Comparison of ENCODE assay signal across 13 mouse cellular contexts in the genomic region with DNA sequence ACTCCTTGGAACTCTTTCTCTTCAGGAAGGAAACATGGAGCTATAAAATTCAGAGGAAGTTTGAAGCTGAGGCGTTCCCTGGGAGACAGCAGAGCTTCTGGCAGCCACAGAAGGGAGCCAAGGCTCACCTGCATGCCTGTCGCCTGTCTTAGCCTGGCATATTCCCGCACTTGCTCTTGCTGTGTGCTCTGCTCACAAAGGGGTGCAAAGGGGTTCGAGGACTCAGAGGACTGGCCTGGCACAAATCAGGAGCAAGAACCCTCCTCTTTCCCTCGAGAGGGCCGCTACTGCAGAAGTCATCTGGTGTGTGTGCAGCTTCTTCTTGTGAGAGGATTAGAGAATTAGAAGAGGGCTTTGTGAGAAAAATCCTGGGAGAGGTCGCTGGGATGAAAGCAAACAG. TPM values are rescaled to one million over a fixed set of nuclear protein-coding genes. Genes with fewer than 3 reads are reported as not detected.
A peak's percentile ranks its signal among the peaks of the same experiment; 100 is the strongest.
DNase-seq lines count a peak whose midpoint lies in the region; ATAC-seq and TF ChIP-seq lines count a peak whose summit lies in the region.
"Had no signal": no experiment of that assay in that cellular context is flagged by ENCODE, and none has a peak within 500 bp of the region (broad histone marks: within the 10 kb centered on the region; RNA-seq: fewer than 3 reads in every experiment).

No protein-coding gene starts in this region.

- DNase-seq in layer of hippocampus, adult 2 months (ENCODE audit: low spot score in 2 of 2): no peak
- no peak for DNase-seq in layer of hippocampus, adult 9-11 months
- no peak for DNase-seq in midbrain, postnatal 0 days (ENCODE audit: low spot score)
- no peak for DNase-seq in adrenal gland, postnatal 10 days
- DNase-seq: cerebellum, adult 8-10 months had no signal

- H3K4me3 ChIP-seq in layer of hippocampus, adult 2 months: peak overlapping the region; percentile 30
- H3K4me3 ChIP-seq in forebrain, embryonic 12.5 days (replicated peaks): peak overlapping the region; percentile 17
- peak overlapping the region; percentile 17 for H3K4me3 ChIP-seq in hindbrain, embryonic 13.5 days
- peak overlapping the region; percentile 1; the same call in 1 of the 2 replicates for H3K4me3 ChIP-seq in midbrain, postnatal 0 days (ENCODE audit: low read depth, low read length)
- H3K4me3 ChIP-seq: erythroblast, embryonic 14.5 days; intestine, embryonic 15.5 days had no signal

- H3K4me1 ChIP-seq in forebrain, embryonic 12.5 days: peaks cover 13% of the 10 kb centered on the region; the same call in 1 of the 2 replicates
- H3K4me1 ChIP-seq in hindbrain, embryonic 13.5 days (replicated peaks): peaks cover 6% of the 10 kb centered on the region; the same call in 1 of the 2 replicates
- no peaks in the 10 kb centered on the region for H3K4me1 ChIP-seq in midbrain, postnatal 0 days (ENCODE audit: insufficient read depth, low read length)
- H3K4me1 ChIP-seq: intestine, embryonic 15.5 days had no signal

- peak; percentile 39; the same call in 1 of the 2 replicates for ATAC-seq in forebrain, embryonic 12.5 days (ENCODE audit: low FRiP score)
- no peak for ATAC-seq in hindbrain, embryonic 13.5 days (ENCODE audit: low FRiP score)
- no peak for ATAC-seq in midbrain, postnatal 0 days (ENCODE audit: low FRiP score)
- ATAC-seq in megakaryocyte-erythroid progenitor cell, adult 5-6 weeks (replicated peaks; ENCODE audit: low FRiP score, low TSS enrichment, poor library complexity, severe bottlenecking): no peak
- ATAC-seq: intestine, embryonic 15.5 days had no signal

- 19% methylated on average over 7 of the region's 7 CpGs for WGBS in forebrain, embryonic 12.5 days
- 20% methylated on average over 7 of the region's 7 CpGs for WGBS in hindbrain, embryonic 13.5 days
- WGBS in midbrain, postnatal 0 days: 18% methylated on average over 7 of the region's 7 CpGs

- no peaks in the 10 kb centered on the region for H3K36me3 ChIP-seq in forebrain, embryonic 12.5 days (replicated peaks)
- H3K36me3 ChIP-seq in hindbrain, embryonic 13.5 days: no peaks in the 10 kb centered on the region
- no peaks in the 10 kb centered on the region for H3K36me3 ChIP-seq in midbrain, postnatal 0 days (ENCODE audit: insufficient read depth, low read length)
- H3K36me3 ChIP-seq: intestine, embryonic 15.5 days had no signal

- no peaks in the 10 kb centered on the region for H3K9me3 ChIP-seq in forebrain, embryonic 12.5 days
- H3K9me3 ChIP-seq in hindbrain, embryonic 13.5 days: no peaks in the 10 kb centered on the region
- H3K9me3 ChIP-seq in midbrain, postnatal 0 days (ENCODE audit: low read length): no peaks in the 10 kb centered on the region
- H3K9me3 ChIP-seq: intestine, embryonic 15.5 days had no signal

- TF ChIP-seq CTCF in layer of hippocampus, adult 2 months (conservative IDR thresholded peaks at IDR 0.05): no peak
- no peak for TF ChIP-seq CTCF in midbrain, postnatal 0 days (IDR thresholded peaks at IDR 0.05)

- peaks cover 11% of the 10 kb centered on the region for H3K27me3 ChIP-seq in forebrain, embryonic 12.5 days
- H3K27me3 ChIP-seq in hindbrain, embryonic 13.5 days: peaks cover 29% of the 10 kb centered on the region
- 0 out of 2 replicates have a peak, but pooled peaks cover 5% of the 10 kb centered on the region for H3K27me3 ChIP-seq in midbrain, postnatal 0 days (ENCODE audit: insufficient read depth, low read length)
- H3K27me3 ChIP-seq: intestine, embryonic 15.5 days had no signal

- H3K4me2 ChIP-seq in forebrain, embryonic 12.5 days: peak overlapping the region; percentile 40
- H3K4me2 ChIP-seq in hindbrain, embryonic 13.5 days: peak overlapping the region; percentile 41
- H3K4me2 ChIP-seq in midbrain, postnatal 0 days (ENCODE audit: low read depth, low read length, poor library complexity, severe bottlenecking): peak overlapping the region; percentile 22
- H3K4me2 ChIP-seq: intestine, embryonic 15.5 days had no signal

- peak overlapping the region; percentile 87 for H3K27ac ChIP-seq in layer of hippocampus, adult 2 months
- peak overlapping the region; percentile 78 for H3K27ac ChIP-seq in forebrain, embryonic 12.5 days
- H3K27ac ChIP-seq in hindbrain, embryonic 13.5 days: peak overlapping the region; percentile 74
- peak overlapping the region; percentile 43; the same call in 1 of the 2 replicates for H3K27ac ChIP-seq in midbrain, postnatal 0 days (ENCODE audit: low read depth, low read length)
- H3K27ac ChIP-seq: intestine, embryonic 15.5 days had no signal

- peak overlapping the region; percentile 17 for H3K9ac ChIP-seq in forebrain, embryonic 12.5 days
- H3K9ac ChIP-seq in hindbrain, embryonic 13.5 days: peak overlapping the region; percentile 60; the same call in 1 of the 2 replicates
- H3K9ac ChIP-seq in midbrain, postnatal 0 days (replicated peaks; ENCODE audit: low read length, poor library complexity, severe bottlenecking): no peak overlapping the region
- H3K9ac ChIP-seq: intestine, embryonic 15.5 days had no signal

RNA-seq across cellular contexts. Expression of a gene that starts 48.3 kb away (rescaled TPM):
- not detected for total RNA-seq in layer of hippocampus, adult 2 months (2021)
- 0.18 TPM in 1 of 2 replicates, not detected in the other for polyA plus RNA-seq in forebrain, embryonic 12.5 days (2016; fragmentation: Nextera tagmentation; extraction: Ambion mirVana)
- not detected in 2 replicates for polyA plus RNA-seq in hindbrain, embryonic 13.5 days (2015; fragmentation: Nextera tagmentation; extraction: Ambion mirVana)
- not detected in 2 replicates for total RNA-seq in midbrain, postnatal 0 days (2014; rRNA removed)
- polyA plus RNA-seq in midbrain, postnatal 0 days (2015; fragmentation: Nextera tagmentation; extraction: Ambion mirVana): not detected in 2 replicates
- not detected in 2 replicates for total RNA-seq in megakaryocyte-erythroid progenitor cell, adult 5-6 weeks (2014; fragmentation: Nextera tagmentation)
- total RNA-seq in megakaryocyte-erythroid progenitor cell, adult 5-6 weeks (2017): not detected in 2 replicates
- total RNA-seq in adrenal gland, postnatal 10 days (2021): not detected
- total RNA-seq: layer of hippocampus, postnatal 36 days; liver, adult 2 months had no signal
- polyA plus RNA-seq: erythroblast, embryonic 14.5 days; gonadal fat pad, adult 2 months; liver, adult 2 months had no signal
